Mouse (Mus musculus) gastrocnemius, postnatal 36 days (tissue): ENCODE measurements around the gene Ptcd2. TPM values are rescaled to one million over a fixed set of nuclear protein-coding genes. Genes with fewer than 3 reads are reported as not detected.

ENCODE experiments used
- total RNA-seq, 2 experiments: library from RNA; stranded (reverse); gene quantifications; 2 replicates each; pipeline ENCODE4 v1.2.3; 2021

Gene Ptcd2
- total RNA-seq, 2 experiments from 2014 or later = 22.3 to 28.2 TPM

Other genes with a start within 250 kb of the Ptcd2 start
- gene Zfp366, start 159.9 kb downstream of the Ptcd2 start, total RNA-seq = 1 to 10 TPM; 2.8 to 3.8 TPM
- gene Mrps27, start 81 bp upstream of the Ptcd2 start, total RNA-seq = 10 to 100 TPM; 27.4 to 28.4 TPM
- 1 to 10 TPM; 8.4 to 9.5 TPM for gene Map1b, start 171.8 kb upstream of the Ptcd2 start, total RNA-seq